Mouse (Mus musculus) stomach, embryonic 14.5 days (tissue): ENCODE measurements around the gene Hist1h2ab. TPM values are rescaled to one million over a fixed set of nuclear protein-coding genes. Genes with fewer than 3 reads are reported as not detected.
"Not testable (repeated sequence)": the region's sequence is repeated elsewhere in the genome, so short reads cannot be mapped to it uniquely, and the experiment has no call there.

Experiments
- ATAC-seq: fragments of 200-750 bp; cut with Nextera tagmentation; 2 replicates; pipeline ENCODE4 v1.8.0; 2017; ENCODE audit warnings: low read depth, moderate TSS enrichment; ENCODE audit not compliant: insufficient number of reproducible peaks, insufficient read depth, low FRiP score
- H3K27ac ChIP-seq: fragments of 300-500 bp; sonication (generic); 2 replicates; pipeline ENCODE4 v1.5.1; 2014; ENCODE audit warnings: mild to moderate bottlenecking, low read length, moderate library complexity, mixed read lengths
- H3K27me3 ChIP-seq: fragments of 300-500 bp; sonication (generic); 2 replicates; pipeline ENCODE4 v1.6.1; 2014; ENCODE audit warnings: low read length, control low read depth, mixed read lengths; ENCODE audit not compliant: control insufficient read depth, insufficient read depth
- H3K36me3 ChIP-seq: fragments of 300-500 bp; sonication (generic); 2 replicates; pipeline ENCODE4 v1.6.1; 2014; ENCODE audit warnings: mild to moderate bottlenecking, control low read depth, low read length, moderate library complexity, mixed read lengths; ENCODE audit not compliant: control insufficient read depth, insufficient read depth
- H3K4me1 ChIP-seq: fragments of 300-500 bp; sonication (generic); 2 replicates; pipeline ENCODE4 v1.6.1; 2014; ENCODE audit warnings: low read length, control low read depth, mixed read lengths; ENCODE audit not compliant: control insufficient read depth, insufficient read depth
- H3K4me2 ChIP-seq: fragments of 300-500 bp; sonication (generic); replicated peaks from 2 replicates; pipeline ENCODE4 v1.6.1; 2014; ENCODE audit warnings: low read depth, low read length, control low read depth
- H3K4me3 ChIP-seq: fragments of 300-500 bp; sonication (generic); 2 replicates; pipeline ENCODE4 v1.5.1; 2014; ENCODE audit warnings: low read depth, low read length, control low read depth
- H3K9ac ChIP-seq: fragments of 300-500 bp; sonication (generic); replicated peaks from 2 replicates; pipeline ENCODE4 v1.6.1; 2014; ENCODE audit warnings: low read depth, mild to moderate bottlenecking, control low read depth, low read length, moderate library complexity, mixed read lengths
- H3K9me3 ChIP-seq: fragments of 300-500 bp; sonication (generic); 2 replicates; pipeline ENCODE4 v1.6.1; 2016; ENCODE audit warnings: low read depth, low read length, control low read depth; ENCODE audit not compliant: control insufficient read depth
- WGBS: fragments of 180-500 bp; shearing (Covaris S2); extraction: QIAGEN DNeasy Blood & Tissue Kit; methylation state at CpG from one replicate; pipeline ENCODE4 v1.1.7; 2014; 5-methylcytosine and 5-hydroxymethylcytosine counted together
- polyA plus RNA-seq: library from polyadenylated mRNA; unstranded; fragments of >200 nt; fragmentation: Nextera tagmentation; extraction: Ambion mirVana; gene quantifications from 2 replicates; pipeline ENCODE4 v1.2.1, GENCODE M21; 2014

The Hist1h2ab gene
- polyA plus RNA-seq, 1 experiment from 2014 or later, result 50.2 TPM

GRCm38 (mm10) chr13:23768834-23769397 lies 18.0 kb downstream of the Hist1h2ab start:
- ATAC-seq, result no peak
- H3K27me3 ChIP-seq, result no peaks in the 10 kb centered on the region
- H3K4me3 ChIP-seq, result no peak overlapping the region
- H3K4me2 ChIP-seq, result no peak overlapping the region
- no peaks in the 10 kb centered on the region for H3K9me3 ChIP-seq
- H3K9ac ChIP-seq, result no peak overlapping the region
- 58% methylated on average over 5 of the region's 5 CpGs for WGBS
- H3K4me1 ChIP-seq, result peaks cover 6% of the 10 kb centered on the region; the same call in 1 of the 2 replicates
- no peaks in the 10 kb centered on the region for H3K36me3 ChIP-seq
- no peak overlapping the region for H3K27ac ChIP-seq

- H3K4me3 ChIP-seq, H3K36me3 ChIP-seq, H3K4me2 ChIP-seq, H3K4me1 ChIP-seq, H3K27ac ChIP-seq, ATAC-seq, H3K9me3 ChIP-seq, H3K9ac ChIP-seq, H3K27me3 ChIP-seq: not testable (repeated sequence)
- 86% methylated on average over 2 of the region's 2 CpGs for WGBS
Measured at GRCm38 (mm10) chr13:23769613-23770012, 18.7 kb downstream of the Hist1h2ab start, which contains the start of gene Trim38. Gene Trim38 (plus strand): TSS chr13:23769913.

DNA sequence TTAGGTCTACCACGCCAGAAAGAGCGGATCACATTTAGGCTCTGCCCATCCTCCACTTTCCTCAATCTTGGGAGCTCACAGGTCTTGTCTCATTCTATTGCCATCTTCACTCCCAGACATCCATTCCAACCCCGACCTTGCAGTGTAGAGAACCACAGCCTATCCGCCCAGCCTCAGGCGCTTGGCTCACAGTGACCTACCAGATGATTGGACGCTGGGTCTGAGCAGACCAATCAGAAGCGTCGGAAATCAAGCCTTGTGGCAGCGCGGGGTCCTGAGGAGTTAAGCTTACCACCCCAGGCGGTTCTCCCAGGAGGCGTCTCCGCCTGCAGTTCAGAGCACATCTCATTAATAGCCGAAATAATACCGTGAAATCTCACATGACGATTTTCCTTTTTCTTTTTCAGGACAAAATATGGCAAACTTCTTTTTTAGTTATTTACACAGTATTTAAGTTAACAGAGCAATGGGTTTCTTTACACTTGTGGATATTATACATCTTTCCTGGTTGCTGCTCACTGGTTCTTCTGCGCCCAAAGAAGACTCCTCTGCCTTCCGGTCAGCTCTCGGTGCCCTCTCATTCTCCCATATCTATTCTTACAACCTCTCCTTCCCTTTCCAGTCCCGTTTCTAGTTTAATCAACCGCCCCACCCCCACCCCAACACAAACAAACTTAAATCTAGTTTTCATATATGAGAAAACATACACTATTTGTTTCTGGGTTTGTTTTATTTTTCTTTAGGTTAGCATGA lies 21.8 kb downstream of the Hist1h2ab start:
- no peak overlapping the region for H3K4me3 ChIP-seq
- no peaks in the 10 kb centered on the region for H3K4me1 ChIP-seq
- no peak overlapping the region for H3K27ac ChIP-seq
- no peak overlapping the region for H3K9ac ChIP-seq
- H3K4me2 ChIP-seq, result peak overlapping the region; percentile 29
- H3K36me3 ChIP-seq, result no peaks in the 10 kb centered on the region
- 22% methylated on average over 21 of the region's 21 CpGs for WGBS
- H3K9me3 ChIP-seq, result no peaks in the 10 kb centered on the region
- no peaks in the 10 kb centered on the region for H3K27me3 ChIP-seq
- ATAC-seq, result peak; percentile 95

DNA sequence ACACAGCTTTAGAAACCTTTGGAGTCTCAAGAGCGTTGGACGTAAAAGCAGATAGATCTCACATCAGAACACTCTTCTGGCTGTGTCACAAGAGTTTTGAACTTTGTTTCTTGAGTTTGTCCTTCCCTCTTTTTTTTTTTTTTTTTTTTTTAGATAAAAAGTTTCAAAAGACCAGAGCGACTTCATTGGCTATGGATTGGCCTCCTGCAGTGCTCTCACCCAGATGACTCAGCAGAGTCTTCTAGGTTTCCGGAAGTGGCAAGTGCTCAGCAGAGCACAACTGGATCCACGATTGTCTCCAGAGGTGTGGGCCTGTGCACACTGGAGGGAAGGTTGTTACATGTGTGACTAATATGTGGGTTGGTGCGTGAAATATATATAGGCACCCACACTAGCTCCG lies 27.4 kb downstream of the Hist1h2ab start:
- 93% methylated on average over 7 of the region's 7 CpGs for WGBS
- Histone ChIP-seq H3K27ac (no peak overlapping the region), H3K4me1 (no peaks in the 10 kb centered on the region), H3K4me2 (no peak overlapping the region), H3K4me3 (no peak overlapping the region), H3K27me3 (no peaks in the 10 kb centered on the region), H3K36me3 (no peaks in the 10 kb centered on the region), H3K9me3 (no peaks in the 10 kb centered on the region), H3K9ac (no peak overlapping the region)
- ATAC-seq, result no peak

DNA sequence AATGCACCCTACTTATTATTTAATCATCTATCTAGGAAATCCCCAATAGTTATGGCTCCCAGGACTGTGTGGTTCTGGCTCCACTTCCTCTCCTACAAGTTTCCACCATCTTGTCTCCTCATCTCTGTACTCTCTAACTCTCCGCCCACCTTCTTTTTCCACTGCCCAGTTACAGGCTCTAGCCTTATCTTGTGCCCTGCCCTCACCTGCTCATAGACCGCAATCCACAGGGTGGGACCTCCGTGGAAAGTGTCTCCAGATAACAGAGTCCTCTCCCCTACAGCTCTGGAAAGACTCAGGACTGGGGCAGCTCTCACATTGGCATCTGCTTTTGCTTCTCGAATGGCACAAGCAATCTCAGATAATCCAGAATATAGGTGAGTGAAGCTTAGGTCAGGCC lies 28.1 kb downstream of the Hist1h2ab start:
- no peaks in the 10 kb centered on the region for H3K36me3 ChIP-seq
- no peak overlapping the region for H3K27ac ChIP-seq
- no peak overlapping the region for H3K4me2 ChIP-seq
- H3K4me1 ChIP-seq, result no peaks in the 10 kb centered on the region
- no peak for ATAC-seq
- no peaks in the 10 kb centered on the region for H3K27me3 ChIP-seq
- H3K4me3 ChIP-seq, result no peak overlapping the region
- no peak overlapping the region for H3K9ac ChIP-seq
- no peaks in the 10 kb centered on the region for H3K9me3 ChIP-seq
- 76% methylated on average over 4 of the region's 4 CpGs for WGBS

DNA sequence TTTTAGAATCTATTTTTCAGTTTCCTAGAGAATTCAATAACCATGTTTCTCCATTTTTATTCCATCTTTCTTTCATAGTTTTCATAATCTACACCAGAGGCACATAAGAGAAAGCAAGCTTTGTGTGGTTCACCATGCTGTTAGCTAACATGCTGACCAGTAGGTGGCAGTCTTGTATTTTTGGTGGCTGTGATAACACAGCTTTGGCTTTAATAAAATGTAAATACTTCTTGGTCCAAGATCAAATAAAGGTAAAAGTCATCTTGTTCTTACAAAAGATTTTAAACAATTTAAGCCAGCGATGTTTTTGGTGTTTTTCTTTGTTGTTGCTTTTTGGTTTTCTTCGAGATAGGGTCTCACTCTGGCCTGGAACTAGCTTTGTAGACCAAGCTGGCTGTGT lies 41.6 kb downstream of the Hist1h2ab start:
- Histone ChIP-seq H3K4me1 (no peaks in the 10 kb centered on the region), H3K9me3 (no peaks in the 10 kb centered on the region), H3K36me3 (no peaks in the 10 kb centered on the region), H3K27me3 (no peaks in the 10 kb centered on the region), H3K4me2 (no peak overlapping the region), H3K4me3 (no peak overlapping the region), H3K9ac (no peak overlapping the region), H3K27ac (no peak overlapping the region)
- no peak for ATAC-seq
- WGBS, result 39% methylated on average over 2 of the region's 2 CpGs

DNA sequence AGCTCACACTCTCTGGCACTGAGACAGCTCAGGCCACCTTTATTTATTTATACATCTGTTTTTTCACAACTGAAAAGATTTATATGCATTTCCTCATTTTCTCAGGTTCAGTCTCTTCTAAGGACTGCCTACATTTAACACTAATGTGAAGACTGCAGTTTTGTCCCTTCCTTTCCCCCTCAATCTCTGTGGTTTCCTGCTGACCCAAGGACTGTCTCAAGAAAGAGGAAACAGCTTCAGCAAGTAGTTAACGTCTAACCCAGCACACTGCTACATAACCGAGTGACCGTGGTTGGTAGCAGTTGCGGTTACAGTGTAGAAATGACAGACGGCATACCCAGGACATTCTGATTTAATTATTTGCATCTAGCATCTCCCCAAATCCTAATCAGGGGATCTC lies 48.5 kb downstream of the Hist1h2ab start:
- 75% methylated on average over 5 of the region's 5 CpGs for WGBS

More for the DNA sequence above, 48.5 kb downstream of the Hist1h2ab start:
- Histone ChIP-seq H3K4me1 (no peaks in the 10 kb centered on the region), H3K36me3 (no peaks in the 10 kb centered on the region), H3K9ac (no peak overlapping the region), H3K27me3 (no peaks in the 10 kb centered on the region), H3K9me3 (no peaks in the 10 kb centered on the region), H3K4me3 (no peak overlapping the region), H3K27ac (no peak overlapping the region), H3K4me2 (no peak overlapping the region)
- ATAC-seq, result no peak
